Mouse (Mus musculus) natural killer cell, adult 2 months (primary cell): Measurements from ENCODE around the gene Agbl2.

Source experiments
- DNase-seq, 2 experiments: peaks; one replicate each; pipeline ENCODE4 v3.0.0; 2022; ENCODE audit warnings: low spot score in 2 of 2

Gene Agbl2

GRCm38 (mm10) chr2:90782458-90782857 lies at the start of gene Agbl2:
TSS of gene Agbl2 (plus strand) at chr2:90782727.
- no peak for DNase-seq

GRCm38 (mm10) chr2:90735326-90735725 lies 47.2 kb upstream of the Agbl2 start:
- no peak for DNase-seq

- no peak for DNase-seq
These were observed 43.7 kb upstream of the Agbl2 start for GRCm38 (mm10) chr2:90738801-90739200.

- no peak for DNase-seq
These were observed 43.2 kb upstream of the Agbl2 start for GRCm38 (mm10) chr2:90739327-90739726.

GRCm38 (mm10) chr2:90739921-90740320 lies 42.6 kb upstream of the Agbl2 start:
- DNase-seq = no peak

GRCm38 (mm10) chr2:90744285-90745052 lies 38.1 kb upstream of the Agbl2 start:
- no peak for DNase-seq

- peak; percentile 97 to 98 for DNase-seq
These were observed 37.4 kb upstream of the Agbl2 start, which contains the start of gene Fnbp4 for GRCm38 (mm10) chr2:90745053-90745678. TSS of gene Fnbp4 (plus strand) at chr2:90745370.

GRCm38 (mm10) chr2:90745740-90746537 lies 36.6 kb upstream of the Agbl2 start:
- no peak for DNase-seq

- DNase-seq = no peak
These were observed 36.0 kb upstream of the Agbl2 start for GRCm38 (mm10) chr2:90746538-90746865.

GRCm38 (mm10) chr2:90747131-90747530 lies 35.4 kb upstream of the Agbl2 start:
- no peak for DNase-seq

- no peak for DNase-seq
These were observed 32.7 kb upstream of the Agbl2 start for GRCm38 (mm10) chr2:90749676-90750459.

- DNase-seq = no peak
These were observed 29.0 kb upstream of the Agbl2 start for GRCm38 (mm10) chr2:90753565-90753964.

GRCm38 (mm10) chr2:90754188-90754587 lies 28.3 kb upstream of the Agbl2 start:
- no peak for DNase-seq

GRCm38 (mm10) chr2:90765123-90765522 lies 17.4 kb upstream of the Agbl2 start:
- DNase-seq = no peak

GRCm38 (mm10) chr2:90781323-90781722 lies 1.2 kb upstream of the Agbl2 start:
- no peak for DNase-seq

- no peak for DNase-seq
These were observed 589 bp upstream of the Agbl2 start for GRCm38 (mm10) chr2:90781938-90782337.

GRCm38 (mm10) chr2:90782901-90783486 lies 467 bp downstream of the Agbl2 start:
- DNase-seq = no peak

GRCm38 (mm10) chr2:90788126-90788525 lies 5.6 kb downstream of the Agbl2 start:
- DNase-seq = no peak

- DNase-seq = no peak
These were observed 26.0 kb downstream of the Agbl2 start for GRCm38 (mm10) chr2:90808241-90809126.

GRCm38 (mm10) chr2:90810751-90811150 lies 28.2 kb downstream of the Agbl2 start:
- DNase-seq = no peak
